ENCODE assay signal across 8 mouse cellular contexts in the genomic region with DNA sequence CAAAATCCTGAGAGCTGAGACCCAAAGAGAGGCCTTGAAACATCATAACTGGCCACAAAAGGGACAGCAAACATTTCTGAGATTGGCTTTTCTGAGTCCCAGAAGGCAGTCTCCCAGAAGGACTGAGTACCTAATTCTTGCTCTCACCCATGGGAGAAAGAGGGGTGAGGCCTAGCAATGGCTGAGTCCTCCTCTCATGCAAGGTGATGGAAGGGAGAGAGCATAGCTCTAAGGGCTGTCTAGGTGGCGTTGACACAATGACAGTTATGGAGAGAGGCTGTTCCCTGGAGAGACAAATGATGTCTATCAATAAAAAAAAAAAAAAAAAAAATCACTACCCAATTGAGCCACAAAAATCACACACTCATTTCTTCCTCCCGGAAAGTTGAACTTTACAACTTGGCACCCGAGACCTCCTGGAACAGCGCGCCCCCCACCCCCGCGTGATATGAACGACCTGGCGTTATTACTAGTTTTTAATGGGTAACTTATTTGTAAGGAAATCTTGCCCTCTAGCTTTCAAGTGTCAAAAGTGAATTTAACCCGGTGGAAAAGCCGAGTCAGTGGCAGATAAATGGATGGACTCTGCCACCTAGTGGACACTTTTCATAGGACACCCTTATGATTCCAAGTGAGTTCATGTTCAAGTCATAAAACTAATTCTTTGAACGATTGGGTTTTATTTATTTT.
DNase-seq lines count a peak whose midpoint lies in the region; ATAC-seq and TF ChIP-seq lines count a peak whose summit lies in the region.

No protein-coding gene starts in this region.

- TF ChIP-seq EP300 in liver, postnatal 0 days (IDR thresholded peaks at IDR 0.05; ENCODE audit: low read depth), result no peak

- H3K4me3 ChIP-seq in embryonic facial prominence, embryonic 10.5 days, result no peak overlapping the region
- no peak overlapping the region for H3K4me3 ChIP-seq in liver, postnatal 0 days (ENCODE audit: low read depth, low read length)

- H3K4me2 ChIP-seq in liver, postnatal 0 days (ENCODE audit: low read depth, low read length), result peak overlapping the region; percentile 40

- DNase-seq in adrenal gland, postnatal 14 days, result peak; percentile 78
- DNase-seq in embryonic facial prominence, embryonic 10.5 days (ENCODE audit: low spot score), result peak; percentile 64
- DNase-seq in heart, postnatal 36 days, result peak; percentile 69 to 72
- DNase-seq in kidney, postnatal 4 days, result peak; percentile 60 to 72
- peak; percentile 66 for DNase-seq in liver, postnatal 0 days
- DNase-seq in testis, postnatal 14 days (ENCODE audit: low spot score), result peak; percentile 38

- no peaks in the 10 kb centered on the region for H3K9me3 ChIP-seq in embryonic facial prominence, embryonic 10.5 days
- H3K9me3 ChIP-seq in liver, postnatal 0 days (ENCODE audit: low read length), result no peaks in the 10 kb centered on the region

- intact Hi-C loops in heart, postnatal 36 days (cut with DNase I), result loop anchor here (1.0 to 2.0 kb wide), 3 partner anchors 146 to 1613 kb away; no protein-coding TSS in a partner anchor

- peaks cover 40% of the 10 kb centered on the region for H3K27me3 ChIP-seq in embryonic facial prominence, embryonic 10.5 days (replicated peaks; ENCODE audit: low read depth, poor library complexity, severe bottlenecking)
- H3K27me3 ChIP-seq in liver, postnatal 0 days (ENCODE audit: insufficient read depth, low read length), result no peaks in the 10 kb centered on the region

- peak; percentile 96 for ATAC-seq in CD4-positive, CD25-positive, alpha-beta regulatory T cell, adult 4 months
- peak; percentile 12; the same call in 1 of the 2 replicates for ATAC-seq in liver, postnatal 0 days
- ATAC-seq in neutrophil, adult 5-6 weeks (ENCODE audit: extremely low read depth, insufficient number of reproducible peaks, low FRiP score, poor library complexity, severe bottlenecking), result peak; percentile 79; the same call in 1 of the 2 replicates

- no peak overlapping the region for H3K27ac ChIP-seq in embryonic facial prominence, embryonic 10.5 days (replicated peaks)
- no peak overlapping the region for H3K27ac ChIP-seq in liver, postnatal 0 days (ENCODE audit: low read depth)

- WGBS in embryonic facial prominence, embryonic 10.5 days, result 20% methylated on average over 12 of the region's 12 CpGs
- WGBS in liver, postnatal 0 days (ENCODE audit: insufficient replicate concordance), result 14% methylated on average over 12 of the region's 12 CpGs

- H3K36me3 ChIP-seq in embryonic facial prominence, embryonic 10.5 days (replicated peaks), result no peaks in the 10 kb centered on the region
- no peaks in the 10 kb centered on the region for H3K36me3 ChIP-seq in liver, postnatal 0 days (replicated peaks; ENCODE audit: insufficient read depth, low read length)

- H3K9ac ChIP-seq in liver, postnatal 0 days (replicated peaks), result no peak overlapping the region

- H3K4me1 ChIP-seq in embryonic facial prominence, embryonic 10.5 days, result peaks cover 29% of the 10 kb centered on the region
- peaks cover 5% of the 10 kb centered on the region for H3K4me1 ChIP-seq in liver, postnatal 0 days (ENCODE audit: insufficient read depth)

- peak; percentile 87 for TF ChIP-seq CTCF in liver, postnatal 0 days (IDR thresholded peaks at IDR 0.05; ENCODE audit: low read depth)

Comparison
In these comparisons a context has a peak if more than half of its experiments do, and no peak if none do; other contexts are left out.
1. ATAC-seq: peak in every context shown above with its lines; median percentile 96 in CD4-positive, CD25-positive, alpha-beta regulatory T cell, adult 4 months; 79 in neutrophil, adult 5-6 weeks; 12 in liver, postnatal 0 days.